Mouse (Mus musculus) embryonic facial prominence, embryonic 14.5 days (tissue): ENCODE measurements at regions not wholly inside any gene's neighbourhood (a gene's known extent, or its start where the extent isn't known, plus 50 kb on each side); places are given as distances from the start of the nearest gene placed in this dataset.

Experiments
- ATAC-seq: fragments of 200-750 bp; cut with Nextera tagmentation; 2 replicates; pipeline ENCODE4 v1.8.0; 2017; ENCODE audit warnings: low read depth, moderate number of reproducible peaks, moderate TSS enrichment
- DNase-seq: peaks from one replicate; pipeline ENCODE4 v3.0.0-alpha.2; 2015; ENCODE audit warnings: low spot score
- H3K27ac ChIP-seq: fragments of 300-500 bp; sonication (generic); replicated peaks from 2 replicates; pipeline ENCODE4 v1.5.1; 2014; ENCODE audit warnings: low read depth, mild to moderate bottlenecking, low read length, moderate library complexity
- H3K27me3 ChIP-seq: fragments of 300-500 bp; sonication (generic); replicated peaks from 2 replicates; pipeline ENCODE4 v1.6.1; 2014; ENCODE audit warnings: low read length; ENCODE audit not compliant: control insufficient read depth, insufficient read depth
- H3K36me3 ChIP-seq: fragments of 300-500 bp; sonication (generic); 2 replicates; pipeline ENCODE4 v1.6.1; 2014; ENCODE audit warnings: low read length, mixed read lengths; ENCODE audit not compliant: control insufficient read depth, insufficient read depth
- H3K4me1 ChIP-seq: fragments of 300-500 bp; sonication (generic); 2 replicates; pipeline ENCODE4 v1.6.1; 2014; ENCODE audit warnings: antibody characterized with exemption, low read length; ENCODE audit not compliant: control insufficient read depth, insufficient read depth
- H3K4me2 ChIP-seq: fragments of 300-500 bp; sonication (generic); 2 replicates; pipeline ENCODE4 v1.6.1; 2014; ENCODE audit warnings: low read depth, mild to moderate bottlenecking, low read length, moderate library complexity, mixed read lengths
- H3K4me3 ChIP-seq: fragments of 300-500 bp; sonication (generic); 2 replicates; pipeline ENCODE4 v1.5.1; 2014; ENCODE audit warnings: low read depth, mild to moderate bottlenecking, low read length
- H3K9ac ChIP-seq: fragments of 300-500 bp; sonication (generic); 2 replicates; pipeline ENCODE4 v1.6.1; 2014; ENCODE audit warnings: low read depth, mild to moderate bottlenecking, low read length, moderate library complexity, mixed read lengths
- H3K9me3 ChIP-seq: fragments of 300-500 bp; sonication (generic); 2 replicates; pipeline ENCODE4 v1.6.1; 2016; ENCODE audit warnings: low read length; ENCODE audit not compliant: control insufficient read depth
- WGBS: fragments of 180-500 bp; shearing (Covaris S2); extraction: QIAGEN DNeasy Blood & Tissue Kit; methylation state at CpG from one replicate; pipeline ENCODE4 v1.1.7; 2014; 5-methylcytosine and 5-hydroxymethylcytosine counted together

DNA sequence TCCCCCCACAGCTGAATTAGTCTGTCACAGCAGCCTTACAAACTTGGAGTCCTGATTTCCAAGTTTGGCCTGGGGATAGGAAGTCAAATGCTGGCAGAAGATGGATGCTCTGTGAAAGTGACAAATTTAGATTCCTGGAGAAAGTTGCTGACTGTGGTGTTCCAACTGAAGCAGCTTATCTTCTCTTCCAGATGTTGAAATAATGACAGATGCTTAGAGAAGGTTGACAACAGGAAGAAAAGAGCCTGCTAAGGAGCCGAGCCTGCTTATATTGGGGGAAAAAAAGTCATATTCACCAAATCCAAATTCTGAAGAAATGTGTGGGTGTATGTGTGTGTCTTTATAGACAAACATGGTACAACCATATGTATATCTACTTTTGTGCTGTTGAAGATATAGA, 1380.4 kb upstream of the Cdh8 start:
- no peak for DNase-seq
- no peak for ATAC-seq
- no peak overlapping the region for H3K9ac ChIP-seq
- no peak overlapping the region for H3K4me3 ChIP-seq
- WGBS = 47% methylated on average over 1 of the region's 1 CpGs
- H3K9me3 ChIP-seq = no peaks in the 10 kb centered on the region
- H3K27ac ChIP-seq = no peak overlapping the region
- no peak overlapping the region for H3K4me2 ChIP-seq
- no peaks in the 10 kb centered on the region for H3K4me1 ChIP-seq
- no peaks in the 10 kb centered on the region for H3K36me3 ChIP-seq
- H3K27me3 ChIP-seq = no peaks in the 10 kb centered on the region

DNA sequence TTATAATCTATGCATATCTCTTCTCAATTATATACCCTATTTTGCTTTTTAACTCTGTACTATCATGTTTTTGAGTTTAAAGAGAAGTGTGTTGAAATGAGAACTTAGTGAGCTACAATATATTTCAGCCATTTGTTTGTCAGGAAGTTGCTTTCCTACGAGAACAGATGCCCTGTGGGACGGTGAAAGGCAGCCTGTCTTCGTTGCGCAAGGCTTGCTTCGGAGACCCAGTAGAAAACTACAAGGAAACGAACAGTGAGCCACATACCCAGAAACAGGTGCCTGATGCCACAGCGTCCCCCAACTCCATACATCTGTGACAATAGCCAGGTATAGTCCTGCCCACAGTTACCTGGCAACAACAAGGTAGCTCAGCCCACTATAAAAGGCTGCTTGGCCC, 1377.7 kb upstream of the Cdh8 start:
- WGBS = 87% methylated on average over 7 of the region's 7 CpGs

DNA sequence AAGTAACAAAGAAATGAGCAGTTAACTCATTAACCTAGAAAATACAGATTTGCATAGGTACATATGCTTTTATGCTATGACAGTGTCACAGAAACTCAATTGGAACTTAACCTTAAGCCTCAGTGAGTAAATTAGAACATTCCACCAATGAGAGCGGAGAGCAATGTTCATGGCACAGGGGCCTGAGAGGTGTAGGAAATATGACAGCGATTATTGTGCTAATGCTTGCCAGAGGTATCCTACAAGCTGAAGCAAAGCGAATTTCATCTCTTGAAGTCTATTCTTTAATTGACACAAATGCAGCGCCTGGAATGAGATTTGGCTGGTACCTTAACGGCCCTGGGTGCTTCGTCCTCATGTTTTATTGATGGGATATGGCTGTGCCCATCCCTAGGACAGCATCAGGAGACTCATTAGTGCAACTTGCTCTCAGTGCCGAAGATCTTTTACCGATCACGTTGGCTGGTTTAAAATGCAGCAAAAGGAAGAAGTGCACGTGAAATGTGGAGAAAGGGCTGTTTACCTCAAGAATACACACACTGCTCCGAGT, 1374.4 kb upstream of the Cdh8 start:
- 77% methylated on average over 11 of the region's 11 CpGs for WGBS
- H3K27me3 ChIP-seq = no peaks in the 10 kb centered on the region
- ATAC-seq = no peak
- H3K4me1 ChIP-seq = no peaks in the 10 kb centered on the region
- H3K27ac ChIP-seq = no peak overlapping the region
- no peak for DNase-seq
- no peak overlapping the region for H3K4me3 ChIP-seq
- no peak overlapping the region for H3K4me2 ChIP-seq
- H3K36me3 ChIP-seq = no peaks in the 10 kb centered on the region
- H3K9ac ChIP-seq = no peak overlapping the region
- H3K9me3 ChIP-seq = no peaks in the 10 kb centered on the region

More for the DNA sequence above, 1377.7 kb upstream of the Cdh8 start:
- Histone ChIP-seq H3K9me3 (no peaks in the 10 kb centered on the region), H3K27ac (no peak overlapping the region), H3K9ac (no peak overlapping the region), H3K27me3 (no peaks in the 10 kb centered on the region), H3K36me3 (no peaks in the 10 kb centered on the region), H3K4me3 (no peak overlapping the region), H3K4me1 (no peaks in the 10 kb centered on the region), H3K4me2 (no peak overlapping the region)
- ATAC-seq = no peak
- no peak for DNase-seq

DNA sequence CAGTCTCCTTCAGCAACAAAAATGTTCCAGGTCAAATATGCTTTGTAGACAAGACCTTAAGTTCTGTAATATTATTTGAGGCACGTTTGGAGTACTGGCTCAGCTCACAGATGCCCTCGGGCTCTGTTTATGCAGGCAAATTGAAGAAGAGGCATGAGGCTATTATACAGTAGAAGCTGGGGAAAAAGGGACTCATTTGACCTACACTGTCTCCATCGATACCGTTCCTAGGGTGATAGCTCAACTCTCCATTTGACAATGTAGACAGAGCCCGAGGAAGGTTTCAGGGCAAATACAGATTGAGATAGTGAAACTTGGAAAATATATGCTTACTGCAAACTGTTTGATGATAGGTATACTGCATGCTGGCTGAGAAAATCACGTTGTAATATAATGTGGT, 1371.9 kb upstream of the Cdh8 start:
- no peak overlapping the region for H3K9ac ChIP-seq
- no peaks in the 10 kb centered on the region for H3K4me1 ChIP-seq
- H3K36me3 ChIP-seq = no peaks in the 10 kb centered on the region
- no peak overlapping the region for H3K4me3 ChIP-seq
- no peak overlapping the region for H3K27ac ChIP-seq
- WGBS = 74% methylated on average over 6 of the region's 6 CpGs
- ATAC-seq (no peak), DNase-seq (no peak)
- no peaks in the 10 kb centered on the region for H3K27me3 ChIP-seq
- H3K9me3 ChIP-seq = no peaks in the 10 kb centered on the region
- H3K4me2 ChIP-seq = no peak overlapping the region

DNA sequence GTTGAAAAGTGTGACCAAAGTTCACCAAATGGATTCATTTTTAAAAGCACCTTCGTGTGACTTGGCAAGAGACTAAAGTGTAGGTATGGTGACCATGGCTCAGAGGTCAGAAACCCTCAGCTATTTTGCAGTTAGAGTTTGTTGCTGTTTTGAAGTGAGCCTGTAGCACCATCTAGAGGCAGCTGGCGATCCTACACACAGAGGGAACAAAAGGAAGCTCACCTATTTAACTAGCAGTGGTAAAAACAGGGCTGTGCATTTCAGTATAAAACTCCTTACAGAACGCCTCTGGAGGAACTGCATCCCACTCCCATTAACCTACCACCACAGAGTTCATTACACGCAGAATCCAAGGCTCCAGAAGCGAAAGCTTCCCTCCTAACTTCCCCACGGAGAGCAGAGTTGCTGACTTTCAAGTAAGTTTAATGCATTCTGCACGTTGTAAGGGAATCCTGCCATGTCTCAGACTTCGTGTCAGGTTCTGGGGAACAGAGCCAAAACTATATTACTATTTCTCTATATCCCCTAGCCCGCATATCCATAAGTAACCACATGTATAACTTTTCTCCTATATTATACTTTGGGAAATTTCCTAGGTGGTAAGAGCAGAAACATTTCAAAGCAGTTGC, 1356.6 kb upstream of the Cdh8 start:
- DNase-seq (peak; percentile 58), ATAC-seq (peak; percentile 44; the same call in 1 of the 2 replicates)
- H3K4me2 ChIP-seq = peak overlapping the region; percentile 51
- H3K4me1 ChIP-seq = no peaks in the 10 kb centered on the region
- no peaks in the 10 kb centered on the region for H3K9me3 ChIP-seq
- H3K27me3 ChIP-seq = no peaks in the 10 kb centered on the region
- no peak overlapping the region for H3K27ac ChIP-seq
- peak overlapping the region; percentile 23 for H3K4me3 ChIP-seq
- peak overlapping the region; percentile 49; the same call in 1 of the 2 replicates for H3K9ac ChIP-seq
- 13% methylated on average over 9 of the region's 9 CpGs for WGBS
- H3K36me3 ChIP-seq = no peaks in the 10 kb centered on the region

DNA sequence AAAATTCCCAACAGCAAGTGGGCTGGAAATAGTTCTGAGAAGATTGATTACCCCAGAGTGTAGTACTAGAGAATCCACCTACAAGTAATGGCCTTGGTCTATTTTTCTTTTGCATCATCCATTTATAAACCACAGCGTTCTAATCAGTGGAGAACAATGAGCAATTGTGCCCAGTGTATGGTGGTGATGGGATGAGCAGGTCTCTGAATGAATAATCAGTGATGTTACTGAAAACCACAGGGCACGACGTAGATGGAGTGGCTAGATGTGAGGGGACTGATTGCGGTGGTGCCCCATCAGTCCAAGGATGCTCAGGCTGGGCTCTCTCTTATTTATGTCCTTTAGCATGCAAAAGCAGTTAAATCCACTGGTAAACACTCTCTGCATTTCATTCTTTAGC, 1353.3 kb upstream of the Cdh8 start:
- DNase-seq = no peak
- H3K4me2 ChIP-seq = no peak overlapping the region
- no peaks in the 10 kb centered on the region for H3K27me3 ChIP-seq
- no peak overlapping the region for H3K4me3 ChIP-seq
- ATAC-seq = no peak
- no peaks in the 10 kb centered on the region for H3K36me3 ChIP-seq
- no peaks in the 10 kb centered on the region for H3K9me3 ChIP-seq
- no peaks in the 10 kb centered on the region for H3K4me1 ChIP-seq
- no peak overlapping the region for H3K9ac ChIP-seq
- 78% methylated on average over 4 of the region's 4 CpGs for WGBS
- H3K27ac ChIP-seq = no peak overlapping the region

DNA sequence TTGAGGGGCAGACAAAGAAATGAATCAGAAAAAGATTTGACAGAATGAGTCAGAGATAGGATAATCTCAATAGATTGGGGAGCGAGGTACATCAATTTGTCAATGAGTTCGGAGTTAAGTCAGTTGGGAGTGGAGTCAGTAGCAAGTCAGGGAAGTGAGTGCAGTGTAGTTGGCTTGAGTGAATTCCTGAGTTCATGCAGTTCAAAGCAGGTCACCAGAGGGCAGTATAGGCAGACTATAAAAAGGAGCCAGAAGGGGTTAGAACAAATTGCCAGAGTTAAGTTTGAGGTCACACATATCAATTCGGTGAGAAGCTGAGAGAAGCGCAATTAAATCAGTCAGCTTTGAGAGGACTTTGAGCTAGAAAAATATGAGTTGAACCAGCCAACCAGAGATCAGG, 1317.7 kb upstream of the Cdh8 start:
- ATAC-seq (no peak), DNase-seq (no peak)
- Histone ChIP-seq H3K4me3 (no peak overlapping the region), H3K36me3 (no peaks in the 10 kb centered on the region), H3K4me1 (no peaks in the 10 kb centered on the region), H3K27me3 (no peaks in the 10 kb centered on the region), H3K9ac (no peak overlapping the region), H3K27ac (no peak overlapping the region), H3K4me2 (no peak overlapping the region), H3K9me3 (no peaks in the 10 kb centered on the region)
- 73% methylated on average over 4 of the region's 4 CpGs for WGBS

DNA sequence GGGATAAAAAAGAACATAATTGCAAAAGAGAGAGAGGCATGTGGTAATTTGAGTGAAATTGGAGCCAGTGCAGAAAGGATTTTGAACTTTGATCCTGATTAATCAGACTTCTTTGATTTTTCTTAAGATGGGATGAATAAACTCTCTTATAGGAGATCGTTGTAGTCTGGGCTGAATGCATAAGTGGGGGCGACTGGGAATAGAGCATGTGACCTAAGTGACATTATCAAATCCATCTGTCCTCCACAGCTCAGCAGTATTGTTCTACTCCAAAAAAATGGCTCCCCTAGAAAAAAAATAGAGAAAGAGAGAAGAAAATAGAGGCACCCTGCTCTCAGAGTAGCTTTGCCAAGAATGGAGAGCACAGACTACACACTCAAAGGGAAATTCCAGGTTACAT, 1286.1 kb upstream of the Cdh8 start:
- DNase-seq = no peak
- no peak overlapping the region for H3K27ac ChIP-seq
- 40% methylated on average over 2 of the region's 2 CpGs for WGBS

DNA sequence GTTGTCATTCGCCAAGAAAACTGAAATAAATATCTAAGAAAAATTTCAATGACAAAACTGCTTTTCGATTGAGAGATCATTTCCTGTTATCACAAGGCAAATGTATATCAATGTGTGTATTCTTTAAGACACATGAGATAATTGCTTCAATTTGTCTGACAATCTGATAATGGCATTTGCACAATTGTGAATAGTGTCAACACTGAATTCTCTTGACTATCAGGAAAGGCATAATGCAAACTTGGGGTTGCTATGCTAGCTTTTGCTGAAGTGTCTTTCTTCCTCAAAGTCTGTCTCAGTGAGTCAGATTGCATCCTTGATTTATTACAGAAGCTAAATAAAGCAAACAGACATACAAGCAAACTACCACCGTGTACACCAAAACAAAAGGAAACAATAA, 1278.8 kb upstream of the Cdh8 start:
- Histone ChIP-seq H3K36me3 (no peaks in the 10 kb centered on the region), H3K9me3 (no peaks in the 10 kb centered on the region), H3K9ac (no peak overlapping the region), H3K27me3 (no peaks in the 10 kb centered on the region), H3K4me3 (no peak overlapping the region), H3K27ac (no peak overlapping the region), H3K4me2 (no peak overlapping the region), H3K4me1 (no peaks in the 10 kb centered on the region)
- WGBS = 78% methylated on average over 3 of the region's 3 CpGs
- ATAC-seq (no peak), DNase-seq (no peak)

More for the DNA sequence above, 1286.1 kb upstream of the Cdh8 start:
- no peak overlapping the region for H3K9ac ChIP-seq
- H3K4me1 ChIP-seq = no peaks in the 10 kb centered on the region
- no peak overlapping the region for H3K4me2 ChIP-seq
- H3K9me3 ChIP-seq = no peaks in the 10 kb centered on the region
- no peak overlapping the region for H3K4me3 ChIP-seq
- ATAC-seq = no peak
- no peaks in the 10 kb centered on the region for H3K36me3 ChIP-seq
- no peaks in the 10 kb centered on the region for H3K27me3 ChIP-seq
